Mouse (Mus musculus) bone marrow macrophage, adult 2 months (primary cell): ENCODE data around the gene Slc35e1.

Experiments
- CTCF ChIP-seq: IDR thresholded peaks from 2 replicates; pipeline ENCODE4 v1.5.1; 2012; ENCODE audit warnings: low read depth, mild to moderate bottlenecking, low read length, moderate library complexity
- POLR2A ChIP-seq: IDR thresholded peaks from 2 replicates; pipeline ENCODE4 v1.6.1; 2012; ENCODE audit warnings: mild to moderate bottlenecking, low read depth, low read length, borderline replicate concordance

GRCm38 (mm10) chr8:72443994-72444350 lies 48.4 kb downstream of the Slc35e1 start:
- TF ChIP-seq POLR2A (no peak), CTCF (no peak)
